Mouse (Mus musculus): Measurements from ENCODE around the gene Dtx2.

GRCm38 (mm10) chr5:136061567-136061966 lies 67.0 kb downstream of the Dtx2 start:
- peak; percentile 90 to 99 for TF ChIP-seq CTCF (conservative IDR thresholded peaks at IDR 0.05 in 1 of 2, IDR thresholded peaks at IDR 0.05 in 1 of 2; ENCODE audit: low read depth in 2 of 2, low read length in 2 of 2)
- no peak for TF ChIP-seq JUN (IDR thresholded peaks at IDR 0.05; ENCODE audit: insufficient read depth, low read depth, low read length)
- TF ChIP-seq POLR2A (IDR thresholded peaks at IDR 0.05; ENCODE audit: low read depth, low read length): no peak
- TF ChIP-seq ZC3H11A (IDR thresholded peaks at IDR 0.05; ENCODE audit: low read depth, low read length): peak; percentile 87
- no peak; the same call in 1 of the 2 replicates for TF ChIP-seq MAZ (IDR thresholded peaks at IDR 0.05; ENCODE audit: low read depth, low read length)

Data from CH12.LX (cell line).